Mouse (Mus musculus) cerebellum, postnatal 4 days (tissue): Measurements from ENCODE around the gene Bhlha15.

Source experiments
- DNase-seq, 2 experiments: peaks; one replicate each; pipeline ENCODE4 v3.0.0; 2022; ENCODE audit warnings: low spot score in 2 of 2, mixed read lengths in 1 of 2

Bhlha15 gene

DNA sequence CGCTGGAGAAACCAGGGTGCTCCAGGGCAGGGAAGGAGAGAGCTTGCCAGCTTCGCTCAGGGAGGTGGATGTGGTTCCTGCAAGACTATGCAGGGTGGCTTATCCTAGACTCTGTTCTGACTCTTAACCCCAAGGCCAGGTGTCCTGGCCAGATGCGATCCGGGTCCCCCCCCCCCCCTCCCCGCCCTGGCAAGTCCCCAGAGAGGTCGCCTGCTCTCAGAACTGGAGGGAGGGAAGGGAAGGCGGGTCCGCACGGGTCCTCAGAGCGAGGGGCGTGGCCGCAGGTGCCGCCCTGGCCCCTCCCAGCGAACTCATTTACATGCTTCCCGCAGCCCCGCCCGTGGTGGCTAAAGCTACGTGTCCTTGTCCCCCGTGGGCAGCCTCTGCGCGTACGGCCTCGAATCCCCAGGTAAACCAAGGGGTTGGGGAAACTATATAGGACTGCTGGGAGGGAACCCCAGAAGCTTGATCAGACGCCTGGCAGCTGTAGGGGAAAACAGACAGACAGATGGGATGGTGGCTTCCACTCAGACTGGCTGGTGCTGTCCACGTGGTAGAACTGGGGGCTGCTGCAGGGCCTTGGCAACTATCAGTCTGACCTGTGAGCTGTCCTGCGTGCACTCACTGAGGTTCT, at the start of gene Bhlha15:
TSS of gene Bhlha15 (plus strand) at position 337 of the 634 bp plus-strand sequence.
- DNase-seq: no peak

DNA sequence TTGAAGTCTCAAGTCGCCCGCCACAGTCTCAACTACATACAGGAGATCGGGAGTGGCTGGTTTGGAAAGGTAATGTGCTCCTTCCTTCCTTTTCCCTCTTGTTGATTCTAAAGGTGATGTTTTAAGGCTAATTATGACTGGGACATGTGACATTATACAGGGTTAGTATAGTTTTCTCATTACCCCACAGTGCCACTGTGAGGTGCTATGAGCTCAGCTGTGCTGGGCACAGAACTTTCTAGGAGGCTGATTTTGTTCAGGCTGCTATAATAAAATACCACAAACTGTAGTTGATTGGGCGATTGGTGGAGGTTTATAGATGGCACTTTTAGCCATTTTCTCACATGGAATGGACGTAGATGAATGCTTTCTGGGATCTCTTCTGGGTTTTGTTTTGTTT, 46.6 kb upstream of the Bhlha15 start:
- no peak for DNase-seq

- DNase-seq: no peak
Measured at GRCm38 (mm10) chr5:144146898-144147297, 43.2 kb upstream of the Bhlha15 start.

DNA sequence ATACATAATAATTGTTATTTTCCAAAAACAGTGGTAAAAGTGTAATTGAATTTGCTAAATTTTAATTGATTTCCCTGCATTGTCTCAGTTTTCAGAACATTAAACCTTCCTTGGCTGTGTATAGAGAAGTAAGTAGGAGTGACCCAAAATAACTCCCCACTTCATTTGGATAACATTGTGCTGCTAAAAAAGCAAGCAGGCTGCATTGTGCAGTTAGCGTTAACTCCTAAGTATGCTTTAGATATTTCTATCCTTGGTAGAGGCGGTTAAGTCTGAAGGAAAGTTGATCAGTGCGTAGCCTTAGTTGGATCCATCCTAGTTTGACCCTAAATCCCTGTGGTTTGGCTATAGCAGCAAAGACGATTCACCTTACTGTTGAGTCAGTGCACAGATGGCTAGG, 40.6 kb upstream of the Bhlha15 start:
- no peak for DNase-seq

- DNase-seq: no peak
Measured at GRCm38 (mm10) chr5:144151270-144151669, 38.8 kb upstream of the Bhlha15 start.

DNA sequence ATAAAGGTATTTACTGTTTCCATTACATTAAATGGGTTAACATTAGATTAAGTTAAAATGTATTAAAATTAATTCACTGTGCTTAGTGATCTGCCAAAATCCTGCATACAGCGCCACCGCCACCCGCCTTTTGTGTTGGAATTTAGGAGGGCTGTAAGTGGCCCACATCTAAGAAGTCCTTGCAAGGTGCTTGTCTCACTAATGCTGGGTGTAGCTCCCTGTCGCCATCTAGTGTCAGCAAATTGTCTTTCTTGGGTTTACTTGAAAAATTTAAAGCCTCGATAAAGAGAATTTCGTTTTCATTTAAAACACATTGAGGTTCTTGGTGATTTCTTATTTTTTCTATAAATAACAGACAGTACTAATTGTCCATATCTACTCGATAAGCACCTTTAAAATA, 35.6 kb upstream of the Bhlha15 start:
- DNase-seq: peak in 1 of 2 experiments; percentile 60

DNA sequence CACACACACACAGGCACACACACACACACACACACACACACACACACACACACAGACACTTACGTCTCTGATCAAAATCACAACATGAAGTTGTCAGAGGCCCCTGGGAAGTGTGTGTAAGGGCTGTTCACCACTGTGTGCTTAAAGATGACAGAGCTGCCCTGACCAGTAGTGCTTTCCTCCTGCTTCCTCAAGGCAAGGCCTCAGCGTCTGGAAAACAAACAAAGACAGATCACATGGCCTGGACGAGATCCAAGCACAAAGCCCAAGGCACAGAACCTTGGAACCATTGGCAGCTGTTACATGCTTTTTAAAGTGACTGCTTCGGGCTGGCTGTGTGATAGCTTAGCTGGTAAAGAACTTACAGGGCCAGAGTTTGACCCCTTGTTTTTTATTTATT, 31.5 kb upstream of the Bhlha15 start:
- DNase-seq: peak in 1 of 2 experiments; percentile 50

GRCm38 (mm10) chr5:144159137-144159536, 30.9 kb upstream of the Bhlha15 start:
- no peak for DNase-seq

DNA sequence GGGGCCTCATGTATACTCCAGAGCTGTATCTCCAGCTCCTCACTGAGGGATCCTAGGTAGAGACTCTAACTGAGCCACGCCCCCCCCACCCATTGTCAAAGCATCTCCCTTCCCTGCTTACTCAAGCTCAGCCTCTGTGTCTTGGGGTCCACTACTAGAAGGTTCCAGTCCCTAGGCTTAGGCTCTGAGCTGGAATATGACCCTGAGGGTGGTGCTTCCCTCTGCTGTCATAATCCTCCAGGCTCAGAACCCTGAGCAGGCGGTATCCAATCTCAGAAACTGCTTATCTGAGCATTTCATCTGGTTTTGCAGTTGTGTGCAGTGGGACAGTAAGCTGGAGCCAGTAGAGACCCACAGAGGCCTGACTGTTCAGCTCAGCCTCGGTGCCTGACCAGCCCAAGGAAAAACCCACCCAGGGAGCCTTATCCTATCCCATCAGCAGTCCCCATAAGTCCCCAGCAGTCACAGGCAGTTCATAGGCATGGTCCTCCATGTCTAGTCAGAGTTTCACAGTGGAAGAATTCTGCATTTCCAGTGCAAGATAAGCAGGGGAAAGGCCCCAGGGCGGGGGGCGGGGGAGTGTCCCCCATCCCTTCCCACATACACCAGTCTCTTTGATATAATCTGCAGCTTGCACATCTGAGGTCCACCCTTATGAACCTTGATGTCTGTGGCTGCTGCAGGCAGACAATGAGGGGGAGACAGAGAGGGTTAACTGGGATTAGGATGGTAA, 27.8 kb upstream of the Bhlha15 start:
- no peak for DNase-seq

DNA sequence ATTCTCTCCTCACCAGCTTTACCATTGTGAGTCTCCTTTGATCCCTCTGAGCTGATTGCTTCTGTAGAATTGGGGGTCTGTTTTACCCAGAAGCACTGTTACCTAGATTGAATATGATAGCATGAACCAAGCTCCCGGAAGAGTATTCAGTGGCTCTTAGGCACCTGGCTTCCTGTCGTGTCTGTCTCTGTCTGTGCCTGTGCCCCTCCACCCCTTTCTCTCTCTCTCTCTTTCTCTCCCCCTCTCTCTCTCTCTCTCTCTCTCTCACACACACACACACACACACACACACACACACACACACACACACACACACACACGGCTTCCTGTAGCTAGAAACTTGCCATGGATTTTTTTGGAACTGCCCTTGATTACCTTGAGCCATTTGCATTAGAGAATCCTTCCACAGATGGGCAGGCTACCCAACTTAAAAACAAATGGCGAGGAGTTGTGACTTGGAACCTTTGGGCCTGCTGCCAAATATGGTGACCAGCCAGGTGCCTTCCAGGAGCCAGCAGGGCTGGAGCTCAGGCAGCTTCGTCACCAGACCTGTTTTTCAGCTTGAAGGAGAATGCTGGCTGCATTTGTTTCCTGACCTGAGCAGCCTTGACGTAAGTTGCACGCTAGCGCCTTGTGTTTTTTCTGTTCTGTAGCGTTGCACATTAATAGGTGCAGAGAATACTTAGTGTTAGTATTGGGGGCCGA, 27.1 kb upstream of the Bhlha15 start:
- DNase-seq: no peak

- DNase-seq: no peak
Measured at GRCm38 (mm10) chr5:144165756-144166155, 24.3 kb upstream of the Bhlha15 start.

GRCm38 (mm10) chr5:144169275-144169975, 20.7 kb upstream of the Bhlha15 start:
- DNase-seq: no peak

DNA sequence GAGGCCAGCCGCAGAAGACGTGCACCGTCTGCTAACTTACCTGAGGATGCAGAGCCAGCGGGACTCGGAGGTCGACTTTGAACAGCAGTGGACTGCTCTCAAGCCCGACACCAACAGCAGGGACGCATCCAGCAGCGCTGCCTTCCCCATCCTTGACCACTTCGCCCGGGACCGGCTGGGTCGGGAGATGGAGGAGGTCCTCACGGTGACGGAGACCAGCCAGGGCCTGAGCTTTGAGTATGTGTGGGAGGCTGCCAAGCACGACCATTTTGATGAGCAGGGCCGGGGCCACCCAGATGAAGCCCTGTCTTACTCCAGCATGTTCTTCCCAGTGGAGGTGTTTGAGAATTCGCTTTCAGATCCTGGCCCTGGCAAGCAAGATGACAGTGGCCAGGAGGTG, 16.4 kb upstream of the Bhlha15 start:
- DNase-seq: no peak

- no peak for DNase-seq
Measured at GRCm38 (mm10) chr5:144178216-144178615, 11.9 kb upstream of the Bhlha15 start.

DNA sequence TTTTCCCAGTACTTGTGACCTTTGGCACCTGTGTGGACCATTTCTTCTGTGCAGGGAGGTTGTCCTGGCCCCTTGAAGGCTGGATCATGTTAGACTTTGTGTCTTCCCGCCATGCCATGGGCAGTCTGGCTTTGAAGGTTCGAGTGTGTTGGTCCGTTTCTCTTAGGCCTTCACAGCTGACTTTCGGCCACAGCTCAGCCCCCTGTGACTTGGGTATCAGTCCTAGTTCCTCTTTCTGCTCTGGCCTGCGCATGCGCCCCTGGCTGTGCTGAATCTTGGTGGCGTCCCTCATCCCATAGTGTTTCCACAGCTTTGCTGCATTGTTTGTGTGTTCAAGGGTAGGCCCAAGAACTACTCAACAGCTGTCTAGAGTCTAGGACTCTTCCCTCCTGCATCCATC, 8.8 kb upstream of the Bhlha15 start:
- no peak for DNase-seq

DNA sequence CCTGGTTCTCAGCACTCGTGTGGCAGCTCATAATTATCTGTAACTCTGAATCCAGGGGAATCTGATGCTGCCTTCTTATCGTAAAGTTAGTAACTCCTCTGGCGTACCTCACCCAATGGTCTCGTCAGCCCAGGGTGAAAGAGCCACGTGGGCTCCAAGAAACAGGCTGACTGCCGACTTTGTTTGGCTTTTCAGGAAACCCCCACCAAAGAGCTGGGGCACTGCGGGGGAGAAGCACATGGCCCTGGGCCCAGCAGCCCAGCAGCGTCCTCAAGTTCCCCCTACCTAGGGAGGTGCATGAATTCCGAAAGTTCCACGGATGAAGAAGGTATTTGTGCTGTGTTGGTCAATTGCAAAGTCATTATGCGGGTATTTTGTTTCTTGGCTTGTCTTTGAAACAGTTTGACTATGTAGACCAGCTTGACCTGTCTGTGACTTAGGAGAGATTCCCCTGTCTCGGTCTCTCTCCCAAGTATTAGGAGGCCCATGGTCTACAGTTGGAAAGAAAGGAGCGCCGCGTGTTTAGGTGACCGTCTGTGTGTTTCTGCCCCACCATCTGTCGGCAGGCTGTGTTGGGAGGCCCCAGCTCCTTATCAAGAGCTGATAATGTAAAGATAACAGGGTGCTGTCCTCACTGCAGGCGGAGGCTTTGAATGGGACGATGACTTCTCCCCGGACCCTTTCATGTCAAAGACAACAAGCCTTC, 7.4 kb upstream of the Bhlha15 start:
- DNase-seq: no peak

DNA sequence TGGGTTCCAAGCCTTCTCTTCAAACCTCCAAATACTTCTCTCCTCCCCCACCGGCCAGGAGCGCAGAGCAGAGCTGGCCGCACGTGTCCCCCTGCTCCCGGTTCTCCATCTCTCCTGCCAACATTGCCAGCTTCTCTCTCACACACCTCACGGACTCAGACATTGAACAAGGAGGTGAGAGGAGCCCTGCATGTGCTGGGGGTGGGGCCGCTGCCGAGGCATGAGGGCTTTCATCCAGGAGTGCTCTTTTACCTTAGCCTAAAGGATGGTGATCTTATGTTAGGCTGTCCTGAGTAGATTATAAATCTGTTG, 6.9 kb upstream of the Bhlha15 start:
- DNase-seq: no peak

GRCm38 (mm10) chr5:144183647-144184335, 6.3 kb upstream of the Bhlha15 start:
- DNase-seq: no peak

DNA sequence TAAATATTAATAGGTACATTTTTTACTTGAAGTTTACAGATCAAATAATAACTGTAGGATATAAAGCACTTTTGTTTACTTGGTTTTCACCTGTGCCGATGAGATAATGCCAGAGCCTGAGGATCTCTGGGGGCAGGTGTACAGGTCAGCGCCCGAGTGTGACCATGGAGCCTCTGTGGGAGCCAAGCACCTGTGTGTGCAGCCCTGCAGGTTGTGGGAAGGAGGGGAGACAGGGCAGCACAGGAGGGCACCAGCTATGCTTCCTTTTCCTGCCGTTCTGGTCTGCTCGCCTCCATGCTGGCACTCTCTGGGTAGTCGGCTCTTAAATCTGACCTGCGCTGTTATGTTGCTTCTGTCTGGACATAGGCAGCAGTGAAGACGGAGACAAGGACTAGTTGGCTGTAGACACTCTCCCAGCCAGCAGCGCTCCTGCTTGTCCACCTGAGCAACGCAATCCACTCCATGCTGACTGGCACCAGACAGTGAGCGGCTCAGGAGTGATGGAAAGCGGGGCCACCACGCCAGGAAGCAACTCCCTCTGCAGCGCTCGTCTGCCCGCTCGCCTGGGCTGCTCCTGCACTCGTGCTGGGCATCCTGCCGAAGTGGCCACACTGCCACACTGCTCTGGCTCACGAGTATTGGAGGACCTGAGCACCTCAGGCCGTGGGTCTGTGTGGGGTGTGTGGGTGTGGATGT, 5.6 kb upstream of the Bhlha15 start:
- DNase-seq: no peak

DNA sequence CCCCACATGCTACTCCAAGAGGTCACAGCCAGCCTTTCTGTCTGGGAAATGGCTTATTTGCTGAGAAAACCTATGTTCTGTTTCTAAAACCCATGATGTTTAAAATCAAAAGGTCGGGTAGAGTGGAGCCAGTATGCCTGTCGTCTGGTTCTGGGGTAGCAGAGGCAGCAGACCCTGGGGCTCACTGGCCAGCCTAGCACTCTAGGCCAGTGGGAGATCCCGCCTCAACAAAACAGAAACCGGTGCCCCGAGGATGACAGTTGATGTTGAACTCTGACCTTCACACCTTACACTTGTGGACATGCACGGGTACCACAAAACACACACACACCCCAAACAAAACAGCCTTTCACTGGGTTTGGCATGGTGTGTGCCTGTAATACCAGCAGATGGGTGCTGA, 1.7 kb upstream of the Bhlha15 start:
- DNase-seq: no peak

GRCm38 (mm10) chr5:144189327-144189726, 759 bp upstream of the Bhlha15 start:
- DNase-seq: no peak
